18 mouse cellular contexts compared by ENCODE assay signal in the genomic region with DNA sequence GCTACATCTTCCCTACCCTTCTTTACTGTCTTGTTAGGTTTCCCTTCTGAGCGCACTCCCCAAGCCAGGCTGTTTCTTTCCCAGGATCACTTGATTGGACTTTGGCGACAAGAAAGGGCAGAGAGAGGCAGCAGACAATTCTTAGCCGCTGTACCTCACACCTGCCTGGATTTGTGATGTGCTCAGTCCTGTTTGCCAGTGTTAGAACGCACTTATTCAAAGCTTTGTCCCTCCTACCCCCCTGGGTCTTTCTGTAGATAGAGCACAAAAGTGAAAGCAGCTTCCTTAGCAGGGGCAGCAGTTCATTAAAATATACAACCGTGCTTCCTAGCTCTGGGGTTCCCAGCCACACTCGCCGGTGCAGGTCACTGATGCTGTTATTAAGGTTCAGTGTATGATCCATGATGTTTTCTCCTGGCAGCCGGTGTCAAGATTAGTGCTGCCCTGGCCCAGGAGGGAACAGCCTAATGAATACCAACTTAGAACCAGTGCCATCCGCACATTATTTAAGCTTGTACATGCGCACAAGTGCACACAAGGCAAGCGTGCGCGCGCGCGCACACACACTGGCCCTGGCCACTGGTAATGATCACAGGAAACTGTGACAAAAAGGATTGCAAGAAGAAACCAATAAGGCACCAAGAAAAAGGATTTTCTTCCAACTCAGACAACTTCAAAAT. TPM values are rescaled to one million over a fixed set of nuclear protein-coding genes. Genes with fewer than 3 reads are reported as not detected.
DNase-seq lines count a peak whose midpoint lies in the region; ATAC-seq lines count a peak whose summit lies in the region.
"Had no signal": no experiment of that assay in that cellular context is flagged by ENCODE, and none has a peak within 500 bp of the region (broad histone marks: within the 10 kb centered on the region; RNA-seq: fewer than 3 reads in every experiment).

No protein-coding gene starts in this region.

- no peak for ATAC-seq in megakaryocyte, adult 5-6 weeks (ENCODE audit: poor library complexity, severe bottlenecking)
- no peak for ATAC-seq in intestine, embryonic 16.5 days
- no peak for ATAC-seq in stomach, embryonic 14.5 days (ENCODE audit: insufficient number of reproducible peaks, insufficient read depth, low FRiP score, low read depth)
- ATAC-seq: forebrain, embryonic 14.5 days; inflammation-experienced regulatory T-cells, adult 6 months had no signal

- H3K9ac ChIP-seq in intestine, embryonic 16.5 days (ENCODE audit: low read depth, low read length): peak overlapping the region; percentile 41; the same call in 1 of the 2 replicates
- H3K9ac ChIP-seq in stomach, embryonic 14.5 days (replicated peaks; ENCODE audit: low read depth, low read length): no peak overlapping the region

- H3K4me1 ChIP-seq in megakaryocyte, embryonic 14.5 days: peaks cover 35% of the 10 kb centered on the region
- H3K4me1 ChIP-seq in intestine, embryonic 16.5 days (ENCODE audit: control insufficient read depth, insufficient read depth, low read length): peaks cover 14% of the 10 kb centered on the region; the same call in 1 of the 2 replicates
- peaks cover 21% of the 10 kb centered on the region; the same call in 1 of the 2 replicates for H3K4me1 ChIP-seq in stomach, embryonic 14.5 days (ENCODE audit: control insufficient read depth, insufficient read depth, low read length)

- H3K4me3 ChIP-seq in megakaryocyte, embryonic 14.5 days (replicated peaks): peak overlapping the region; percentile 20
- H3K4me3 ChIP-seq in intestine, embryonic 16.5 days (ENCODE audit: low read length): no peak overlapping the region; the same call in 1 of the 2 replicates
- peak overlapping the region; percentile 4; the same call in 1 of the 2 replicates for H3K4me3 ChIP-seq in stomach, embryonic 14.5 days (ENCODE audit: low read depth, low read length)
- H3K4me3 ChIP-seq: gastrocnemius, adult 2 months had no signal

- peak overlapping the region; percentile 98 for H3K4me2 ChIP-seq in intestine, embryonic 16.5 days (ENCODE audit: low read depth, low read length)
- H3K4me2 ChIP-seq in stomach, embryonic 14.5 days (replicated peaks; ENCODE audit: low read depth, low read length): peak overlapping the region; percentile 19

- H3K9me3 ChIP-seq in megakaryocyte, embryonic 14.5 days: peaks cover 8% of the 10 kb centered on the region; the same call in 1 of the 2 replicates
- H3K9me3 ChIP-seq in intestine, embryonic 16.5 days (ENCODE audit: control insufficient read depth, low read length): no peaks in the 10 kb centered on the region
- no peaks in the 10 kb centered on the region for H3K9me3 ChIP-seq in stomach, embryonic 14.5 days (ENCODE audit: control insufficient read depth, low read depth, low read length)

- H3K36me3 ChIP-seq in megakaryocyte, embryonic 14.5 days (replicated peaks; ENCODE audit: low read length): peaks cover 2% of the 10 kb centered on the region
- H3K36me3 ChIP-seq in intestine, embryonic 16.5 days (ENCODE audit: control insufficient read depth, insufficient read depth, low read length): no peaks in the 10 kb centered on the region; the same call in 1 of the 2 replicates
- peaks cover 10% of the 10 kb centered on the region for H3K36me3 ChIP-seq in stomach, embryonic 14.5 days (ENCODE audit: control insufficient read depth, insufficient read depth, low read length)

- 67% methylated on average over 16 of the region's 16 CpGs for WGBS in intestine, embryonic 16.5 days
- WGBS in stomach, embryonic 14.5 days: 64% methylated on average over 16 of the region's 16 CpGs

- no peak overlapping the region for H3K27ac ChIP-seq in intestine, embryonic 16.5 days (ENCODE audit: low read length)
- H3K27ac ChIP-seq in stomach, embryonic 14.5 days (ENCODE audit: low read length): no peak overlapping the region
- H3K27ac ChIP-seq: gastrocnemius, adult 2 months had no signal

- peaks cover 42% of the 10 kb centered on the region for H3K27me3 ChIP-seq in megakaryocyte, embryonic 14.5 days (replicated peaks)
- H3K27me3 ChIP-seq in intestine, embryonic 16.5 days (replicated peaks; ENCODE audit: control insufficient read depth, insufficient read depth, low read length): no peaks in the 10 kb centered on the region; the same call in 1 of the 2 replicates
- H3K27me3 ChIP-seq in stomach, embryonic 14.5 days (ENCODE audit: control insufficient read depth, insufficient read depth, low read length): no peaks in the 10 kb centered on the region
- H3K27me3 ChIP-seq: CH12.LX had no signal

- DNase-seq in adrenal gland, adult (ENCODE audit: inconsistent age in 2 of 2, low spot score in 1 of 2): peak; percentile 17 to 61
- DNase-seq in adrenal gland, postnatal 4 days (ENCODE audit: low spot score in 2 of 2): no peak
- DNase-seq in adipocyte (ENCODE audit: low spot score): no peak
- no peak for DNase-seq in cerebellum, postnatal 14 days
- DNase-seq: cerebellum, adult 11 months; gastrocnemius, adult 2 months; heart, postnatal 4 days; kidney, postnatal 10 days; layer of hippocampus, adult 9-11 months; lung, adult 2 months; right cerebral cortex, postnatal 4 days had no signal

RNA-seq across cellular contexts. Expression of a gene that starts 6.1 kb away (rescaled TPM):
- total RNA-seq in adrenal gland, postnatal 4 days (2021): 10 to 100 TPM; 29.5 to 29.7 TPM
- polyA plus RNA-seq in megakaryocyte, embryonic 14.5 days (2012; ENCODE audit: insufficient read depth, low replicate concordance): 0.45 and 0.75 TPM in 2 replicates
- 1.4 and 1.8 TPM in 2 replicates for total RNA-seq in megakaryocyte, adult 5-6 weeks (2015)
- 1.6 and 2.0 TPM in 2 replicates for total RNA-seq in megakaryocyte, adult 5-6 weeks (2017)
- 5.7 and 6.1 TPM in 2 replicates for polyA plus RNA-seq in intestine, embryonic 16.5 days (2015; fragmentation: Nextera tagmentation; extraction: Ambion mirVana)
- 11.6 and 11.8 TPM in 2 replicates for polyA plus RNA-seq in stomach, embryonic 14.5 days (2014; fragmentation: Nextera tagmentation; extraction: Ambion mirVana)

RNA-seq across cellular contexts. Expression of a gene that starts 41.2 kb away (rescaled TPM):
- total RNA-seq in adrenal gland, postnatal 4 days (2021): 10 to 100 TPM; 24.2 to 26.5 TPM
- 6.6 and 10.6 TPM in 2 replicates for polyA plus RNA-seq in megakaryocyte, embryonic 14.5 days (2012; ENCODE audit: insufficient read depth, low replicate concordance)
- 10.6 and 12.6 TPM in 2 replicates for total RNA-seq in megakaryocyte, adult 5-6 weeks (2015)
- 10.4 and 11.1 TPM in 2 replicates for total RNA-seq in megakaryocyte, adult 5-6 weeks (2017)
- polyA plus RNA-seq in intestine, embryonic 16.5 days (2015; fragmentation: Nextera tagmentation; extraction: Ambion mirVana): 3.8 TPM in 2 replicates
- polyA plus RNA-seq in stomach, embryonic 14.5 days (2014; fragmentation: Nextera tagmentation; extraction: Ambion mirVana): 8.9 and 10.9 TPM in 2 replicates

Comparison
In these comparisons a context has a peak if more than half of its experiments do, and no peak if none do; other contexts are left out.
1. DNase-seq: peak in adrenal gland, adult (2 of 2); none in adrenal gland, postnatal 4 days (0 of 2), adipocyte (single experiment) and cerebellum, postnatal 14 days (0 of 2).